Mouse (Mus musculus): Measurements from ENCODE around the gene Csdc2.

- TF ChIP-seq CTCF (conservative IDR thresholded peaks at IDR 0.05; ENCODE audit: insufficient read depth, insufficient read length, low read depth, low read length) (no peak), POLR2A (IDR thresholded peaks at IDR 0.05; ENCODE audit: low read depth, low read length) (no peak)
Measured at GRCm38 (mm10) chr15:81915663-81916062, 20.9 kb upstream of the Csdc2 start.
